Mouse (Mus musculus) stomach, postnatal 0 days (tissue): ENCODE results near the gene Smg9.

Experiments used
- CTCF ChIP-seq: IDR thresholded peaks from 2 replicates; pipeline ENCODE4 v1.5.1; 2016; ENCODE audit warnings: antibody characterized with exemption, low read depth, mild to moderate bottlenecking, moderate library complexity
- EP300 ChIP-seq: optimal IDR thresholded peaks from 2 replicates; pipeline ENCODE3; 2016; ENCODE audit warnings: antibody characterized with exemption

DNA sequence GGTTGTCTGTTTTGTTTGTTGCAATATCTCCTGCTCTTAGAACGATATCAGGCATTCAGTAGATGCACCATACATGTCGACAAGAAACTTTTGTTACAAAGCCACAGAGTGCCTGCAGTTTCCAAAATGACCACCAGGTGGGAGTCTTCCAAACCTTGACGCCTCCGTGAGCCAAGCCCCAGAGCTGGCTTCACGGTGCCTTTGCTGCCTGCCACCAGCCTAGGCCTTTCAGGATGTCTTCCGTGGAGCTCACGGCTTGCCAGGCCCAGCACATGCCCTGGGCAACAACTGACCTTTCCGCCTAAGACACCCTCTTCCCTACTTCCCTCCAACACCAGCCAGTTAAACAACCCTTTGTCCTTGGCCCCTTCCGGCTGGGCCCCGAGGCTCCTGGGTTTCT is 34.6 kb upstream of the Smg9 start:
- TF ChIP-seq EP300 = no peak
- TF ChIP-seq CTCF = peak; percentile 93
